Mouse (Mus musculus): ENCODE results near the gene Polr2j.

Gene Polr2j

DNA sequence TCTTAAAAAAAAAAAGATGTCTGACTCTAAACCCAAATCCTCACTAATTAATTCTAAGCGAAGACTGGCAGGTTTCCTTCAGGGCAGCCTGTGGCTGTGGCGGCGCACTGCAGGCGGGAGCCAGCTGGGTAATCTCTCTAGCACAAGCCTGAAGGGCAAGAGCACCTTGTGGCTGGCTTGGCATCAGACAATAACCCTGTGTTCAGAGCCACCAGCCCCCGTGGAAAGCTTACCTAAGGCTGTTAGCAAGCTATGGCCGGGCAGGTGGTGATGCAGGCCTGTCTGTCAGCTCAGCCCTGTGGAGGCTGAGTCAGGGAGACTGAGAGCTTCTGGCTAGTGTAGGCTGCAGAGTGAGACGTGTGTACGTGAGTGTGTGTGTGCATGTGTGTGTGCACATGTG, 48.8 kb downstream of the Polr2j start:
- in situ Hi-C loops (cut with MboI, MseI): no loop called here

- in situ Hi-C loops (cut with MboI, MseI): no loop called here
Observed at GRCm38 (mm10) chr5:136167296-136167695, 50.9 kb downstream of the Polr2j start.

DNA sequence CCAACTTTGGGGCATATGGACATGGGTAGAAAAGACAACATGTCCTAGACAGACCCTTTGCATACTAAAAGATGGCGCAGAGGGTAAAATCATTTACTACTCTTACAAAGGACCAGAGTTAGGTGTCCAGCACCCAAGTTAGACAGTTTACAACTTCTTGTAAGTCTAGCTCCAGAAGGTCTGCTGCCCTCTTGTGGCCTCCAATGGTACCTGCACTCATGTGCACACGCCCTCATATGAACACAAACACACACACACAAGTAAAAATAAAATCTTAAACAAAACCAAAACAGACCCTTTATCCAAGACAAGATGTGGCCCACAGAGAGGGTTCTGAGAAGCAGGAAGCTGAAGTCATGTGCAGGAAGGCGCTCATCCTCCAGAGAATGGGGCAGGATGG, 51.6 kb downstream of the Polr2j start:
- in situ Hi-C loops (cut with MboI, MseI): no loop called here

DNA sequence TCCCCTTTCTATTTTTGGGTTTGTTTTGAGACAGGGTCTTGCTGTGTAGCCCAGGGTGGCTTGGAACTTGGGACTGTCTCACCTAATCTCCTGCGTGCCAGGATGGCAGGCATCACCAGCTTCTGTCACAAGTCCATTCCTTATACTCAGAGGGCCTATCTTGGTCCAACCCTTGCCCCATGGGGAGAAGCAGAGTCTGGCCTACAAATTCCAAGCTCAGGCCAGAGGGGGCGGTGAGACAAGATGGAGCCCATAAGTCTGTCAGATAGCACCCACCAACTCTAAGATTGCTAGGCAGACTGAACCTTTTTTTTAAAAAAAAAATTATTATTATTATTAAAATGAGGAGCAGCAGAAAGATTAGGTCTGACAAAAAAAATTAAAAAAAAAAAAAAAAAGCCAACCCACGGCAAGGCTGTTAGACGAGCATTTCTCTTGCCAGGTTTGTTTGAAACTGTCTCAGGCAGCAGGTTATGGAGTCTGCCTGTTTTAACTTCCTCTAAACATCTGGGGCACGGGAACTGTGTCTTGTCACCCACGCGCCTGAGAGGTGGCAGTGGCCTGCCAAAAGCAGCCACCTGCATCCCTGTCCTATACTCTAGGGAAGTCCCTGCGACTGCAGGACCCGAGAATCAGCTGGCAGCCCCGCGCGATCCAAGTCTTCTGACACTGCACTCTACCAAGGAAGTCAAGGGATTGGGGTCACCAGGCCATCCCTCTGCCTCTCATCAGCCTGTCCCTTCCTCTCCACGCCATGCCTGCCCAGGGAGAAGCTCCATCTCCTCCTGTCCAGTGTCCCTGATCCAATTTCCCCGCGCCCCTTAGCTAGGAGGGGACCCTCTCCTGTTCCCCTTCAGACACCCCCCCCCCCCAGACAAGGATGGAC, 53.4 kb downstream of the Polr2j start:
- in situ Hi-C loops (cut with MboI, MseI): no loop called here

DNA sequence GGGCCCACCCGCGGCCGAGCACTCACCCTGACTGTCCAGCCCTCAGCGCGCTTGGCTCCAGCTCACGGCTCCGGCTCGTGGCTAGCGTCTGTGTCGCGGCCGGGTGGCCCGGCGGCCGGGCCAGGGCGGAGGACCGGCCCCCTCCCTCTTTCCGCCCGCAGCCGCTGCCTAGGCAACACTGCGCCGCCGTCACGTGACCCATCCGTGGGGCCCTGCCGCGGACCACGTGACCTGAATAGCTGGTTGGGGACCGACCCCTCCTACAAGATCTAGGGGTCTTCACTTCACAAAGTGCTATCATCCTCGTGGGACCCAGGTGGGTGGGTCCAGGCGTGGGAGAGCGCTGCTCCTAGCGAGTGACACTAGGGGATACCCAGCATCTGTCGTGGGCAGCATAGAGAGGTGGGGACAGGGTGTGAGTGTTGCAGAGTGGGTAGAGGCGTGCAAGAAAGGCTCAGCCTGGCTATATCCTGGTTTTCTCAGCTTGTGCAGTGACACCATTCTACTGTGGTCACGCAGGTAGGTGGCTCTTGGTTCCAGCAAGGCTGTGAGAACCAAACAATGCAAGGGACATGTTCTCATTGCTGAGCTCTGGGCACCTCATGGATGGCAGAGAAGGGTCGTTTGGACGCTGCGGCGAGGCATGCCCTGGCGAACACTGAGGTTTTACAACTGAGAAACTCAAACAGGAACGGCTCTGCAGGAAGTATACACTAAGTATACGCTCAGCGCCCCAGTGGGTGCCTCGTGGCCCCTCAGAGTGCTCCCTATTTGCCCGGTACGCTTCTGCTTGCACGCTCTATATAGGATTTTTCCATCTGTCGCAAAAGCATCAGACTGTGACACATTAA, 54.3 kb downstream of the Polr2j start, which contains the start of gene Orai2:
Gene Orai2 (minus strand): TSS at position 202 of the 851 bp plus-strand sequence.
- in situ Hi-C loops (cut with MboI, MseI): no loop called here

DNA sequence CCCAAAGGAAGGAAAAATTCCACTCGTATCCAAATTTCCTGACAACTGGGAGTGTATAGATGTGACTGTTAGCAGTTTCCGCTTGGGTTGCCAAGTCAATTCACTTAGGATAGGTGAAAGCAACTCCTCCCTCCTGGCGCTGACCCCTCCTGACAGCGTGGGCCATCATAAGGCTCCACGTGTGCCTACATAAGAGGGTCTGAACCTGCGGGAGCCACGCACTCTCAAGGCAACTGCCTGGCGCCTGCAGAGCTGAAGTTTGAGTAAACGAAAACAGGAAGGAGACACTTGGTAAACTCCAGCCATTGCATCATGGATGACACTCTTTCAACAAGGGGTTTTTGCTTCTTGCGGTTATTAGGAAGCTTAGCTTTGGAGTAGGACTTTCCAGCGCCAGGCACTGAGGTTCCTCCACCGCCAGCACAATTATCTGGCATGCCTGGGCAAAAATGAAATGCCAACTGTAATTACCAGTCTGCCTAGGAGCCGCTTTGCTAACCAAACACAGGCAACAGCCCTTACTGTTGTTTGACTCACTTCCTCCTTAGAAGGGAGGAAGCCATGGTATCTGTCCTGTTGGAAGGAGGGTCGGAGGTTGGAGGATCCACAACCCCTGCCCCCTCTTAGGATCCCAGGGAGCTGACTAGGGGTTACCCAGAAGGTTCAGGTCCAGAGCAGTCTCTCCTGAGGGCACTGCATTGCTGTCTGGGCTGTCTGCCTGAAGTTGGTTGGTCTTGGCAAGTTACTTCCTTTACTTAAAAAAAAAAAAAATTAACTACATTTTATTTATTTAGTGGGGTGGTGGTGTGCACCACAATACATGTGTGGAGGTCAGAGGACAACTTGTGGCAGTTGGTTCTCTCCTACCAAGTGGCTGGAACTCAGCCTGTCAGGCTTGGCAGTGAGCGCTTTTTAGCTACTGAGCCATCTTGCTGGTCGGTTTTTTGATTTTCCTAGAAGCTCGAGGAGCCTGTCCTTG, 55.2 kb downstream of the Polr2j start:
- in situ Hi-C loops (cut with MboI, MseI): no loop called here

All from T-helper 1 cell (primary cell).